Mouse (Mus musculus) hindbrain, embryonic 16.5 days (tissue): ENCODE measurements around the gene Racgap1. TPM values are rescaled to one million over a fixed set of nuclear protein-coding genes. Genes with fewer than 3 reads are reported as not detected.

ENCODE experiments used
- ATAC-seq: fragments of 200-750 bp; cut with Nextera tagmentation; 2 replicates; pipeline ENCODE4 v1.8.0; 2017; ENCODE audit warnings: moderate TSS enrichment, moderate library complexity
- H3K27ac ChIP-seq: fragments of 300-500 bp; sonication (generic); 2 replicates; pipeline ENCODE4 v1.5.1; 2014; ENCODE audit warnings: low read depth, mild to moderate bottlenecking, control low read depth, low read length, moderate library complexity
- H3K27me3 ChIP-seq: fragments of 300-500 bp; sonication (generic); replicated peaks from 2 replicates; pipeline ENCODE4 v1.6.1; 2014; ENCODE audit warnings: low read length; ENCODE audit not compliant: control insufficient read depth, insufficient read depth
- H3K36me3 ChIP-seq: fragments of 300-500 bp; sonication (generic); 2 replicates; pipeline ENCODE4 v1.6.1; 2014; ENCODE audit warnings: mild to moderate bottlenecking, low read length, moderate library complexity, mixed read lengths; ENCODE audit not compliant: control insufficient read depth, insufficient read depth
- H3K4me1 ChIP-seq: fragments of 300-500 bp; sonication (generic); 2 replicates; pipeline ENCODE4 v1.6.1; 2014; ENCODE audit warnings: low read depth, low read length; ENCODE audit not compliant: control insufficient read depth, insufficient read depth
- H3K4me2 ChIP-seq: fragments of 300-500 bp; sonication (generic); 2 replicates; pipeline ENCODE4 v1.6.1; 2014; ENCODE audit warnings: mild to moderate bottlenecking, low read length, control low read depth, moderate library complexity
- H3K4me3 ChIP-seq: fragments of 300-500 bp; sonication (generic); 2 replicates; pipeline ENCODE4 v1.5.1; 2014; ENCODE audit warnings: mild to moderate bottlenecking, low read length, control low read depth, moderate library complexity
- H3K9ac ChIP-seq: fragments of 300-500 bp; sonication (generic); 2 replicates; pipeline ENCODE4 v1.6.1; 2014; ENCODE audit warnings: low read depth, mild to moderate bottlenecking, control low read depth, low read length, moderate library complexity
- H3K9me3 ChIP-seq: fragments of 300-500 bp; sonication (generic); 2 replicates; pipeline ENCODE4 v1.6.1; 2014; ENCODE audit warnings: mild to moderate bottlenecking, low read length, moderate library complexity; ENCODE audit not compliant: control insufficient read depth
- WGBS: fragments of 180-500 bp; shearing (Covaris S2); extraction: QIAGEN DNeasy Blood & Tissue Kit; methylation state at CpG from one replicate; pipeline ENCODE4 v1.1.7; 2014; 5-methylcytosine and 5-hydroxymethylcytosine counted together
- polyA plus RNA-seq: library from polyadenylated mRNA; unstranded; fragments of >200 nt; fragmentation: Nextera tagmentation; extraction: Ambion mirVana; gene quantifications from 2 replicates; pipeline ENCODE4 v1.2.1, GENCODE M21; 2015

Gene Racgap1
- polyA plus RNA-seq, 1 experiment from 2014 or later = 56.7 TPM

DNA sequence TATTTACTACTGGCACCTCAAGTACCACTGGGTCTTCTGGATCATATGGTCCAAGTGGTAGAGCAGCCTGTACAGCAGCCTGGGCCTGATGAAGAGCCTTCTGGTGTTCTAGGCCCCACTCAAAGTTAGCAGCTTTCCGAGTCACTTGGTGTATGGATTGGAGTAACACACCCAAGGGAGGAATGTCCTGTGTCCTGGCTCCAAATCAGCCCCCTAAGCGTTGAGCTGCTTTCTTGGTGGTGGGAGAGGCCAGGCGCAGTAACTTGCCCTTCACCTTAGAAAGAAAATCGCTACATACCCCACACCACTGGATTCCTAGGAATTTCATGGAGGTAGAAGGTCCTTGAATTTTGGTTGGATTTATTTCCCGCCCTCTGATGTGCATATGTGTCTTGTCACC lies 32.7 kb upstream of the Racgap1 start:
- H3K36me3 ChIP-seq = no peaks in the 10 kb centered on the region; the same call in 1 of the 2 replicates
- H3K27me3 ChIP-seq = no peaks in the 10 kb centered on the region
- no peak for ATAC-seq
- H3K27ac ChIP-seq = no peak overlapping the region
- H3K4me3 ChIP-seq = no peak overlapping the region
- WGBS = 93% methylated on average over 5 of the region's 5 CpGs
- no peak overlapping the region for H3K9ac ChIP-seq
- no peaks in the 10 kb centered on the region for H3K9me3 ChIP-seq
- H3K4me2 ChIP-seq = no peak overlapping the region
- H3K4me1 ChIP-seq = no peaks in the 10 kb centered on the region

DNA sequence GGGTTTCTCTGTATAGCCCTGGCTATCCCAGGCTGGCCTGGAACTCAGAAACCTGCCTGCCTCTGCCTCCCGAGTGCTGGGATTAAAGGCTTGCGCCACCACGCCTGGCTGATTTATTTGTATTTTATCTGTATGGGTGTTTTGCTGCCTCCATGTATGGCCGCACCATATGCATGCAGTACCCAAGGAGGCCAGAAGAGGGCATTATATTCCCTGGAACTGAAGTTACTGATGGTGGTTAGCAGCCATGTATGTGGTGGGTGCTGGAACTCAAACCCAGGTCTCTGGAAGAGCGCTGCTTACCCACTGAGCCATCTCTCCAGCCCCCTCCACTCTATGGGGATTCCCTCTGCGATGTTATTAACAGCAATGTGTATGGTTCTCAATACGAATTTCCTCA lies 31.4 kb upstream of the Racgap1 start:
- Histone ChIP-seq H3K4me2 (no peak overlapping the region), H3K9ac (no peak overlapping the region), H3K9me3 (no peaks in the 10 kb centered on the region), H3K4me1 (peaks cover 5% of the 10 kb centered on the region; the same call in 1 of the 2 replicates), H3K27ac (no peak overlapping the region), H3K27me3 (no peaks in the 10 kb centered on the region), H3K4me3 (no peak overlapping the region), H3K36me3 (no peaks in the 10 kb centered on the region; the same call in 1 of the 2 replicates)
- 97% methylated on average over 7 of the region's 7 CpGs for WGBS
- no peak for ATAC-seq

DNA sequence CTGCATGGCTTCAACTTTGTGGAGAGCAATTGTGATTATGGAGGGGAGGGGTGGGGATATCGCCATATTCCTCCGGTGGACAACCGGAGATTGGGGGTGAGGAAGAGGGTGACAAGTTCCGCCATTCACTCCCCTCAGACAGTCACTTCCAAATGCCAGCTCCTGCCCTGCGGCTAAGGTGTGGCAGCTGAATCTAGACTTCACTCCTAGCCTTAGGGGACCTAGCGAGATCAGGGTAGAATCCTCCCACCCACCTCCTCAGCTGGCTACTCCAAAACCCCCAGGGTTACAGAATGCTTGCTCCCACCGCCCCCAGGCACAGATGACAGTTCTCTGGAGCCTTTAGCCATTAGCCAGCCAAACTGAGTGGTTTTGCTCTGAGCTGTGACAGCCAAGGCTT lies 27.6 kb upstream of the Racgap1 start:
- WGBS = 75% methylated on average over 7 of the region's 7 CpGs
- Histone ChIP-seq H3K4me3 (no peak overlapping the region), H3K9ac (no peak overlapping the region), H3K36me3 (no peaks in the 10 kb centered on the region; the same call in 1 of the 2 replicates), H3K27ac (no peak overlapping the region), H3K27me3 (no peaks in the 10 kb centered on the region), H3K4me1 (peaks cover 28% of the 10 kb centered on the region), H3K9me3 (no peaks in the 10 kb centered on the region), H3K4me2 (no peak overlapping the region)
- no peak for ATAC-seq

DNA sequence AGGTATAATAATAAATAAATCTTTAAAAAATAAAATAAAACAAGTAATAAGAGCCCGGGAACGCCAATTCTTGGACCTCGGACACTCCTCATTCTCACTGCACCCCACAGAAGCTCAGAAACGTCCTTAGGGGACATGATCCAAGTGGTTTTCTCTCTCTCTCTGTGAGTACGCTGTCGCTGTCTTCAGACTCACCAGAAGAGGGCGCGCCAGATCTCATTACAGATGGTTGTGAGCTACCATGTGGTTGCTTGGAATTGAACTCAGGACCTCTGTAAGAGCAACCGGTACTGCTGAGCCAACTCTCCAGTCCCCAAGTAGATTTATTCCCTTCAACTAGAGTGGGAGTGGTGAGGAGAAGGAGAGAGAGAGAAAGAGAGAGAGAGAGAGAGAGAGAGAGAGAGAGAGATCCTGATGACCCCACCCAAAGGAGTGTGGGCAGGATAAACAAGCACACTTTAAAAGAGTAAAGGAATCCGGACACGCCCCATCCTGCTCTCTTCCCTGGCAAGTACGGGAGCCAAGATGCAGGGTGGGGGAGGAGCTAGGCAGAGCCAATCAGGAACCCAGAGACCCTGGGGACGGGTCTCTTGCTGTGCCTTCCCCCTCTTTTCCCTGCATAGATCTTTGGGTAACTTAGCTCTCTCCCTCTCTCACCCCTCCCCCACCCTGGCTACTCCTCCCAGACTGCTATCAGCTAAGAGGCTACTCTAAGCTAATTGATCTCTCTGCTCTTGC lies 26.8 kb upstream of the Racgap1 start:
- H3K4me2 ChIP-seq = no peak overlapping the region; the same call in 1 of the 2 replicates
- 17% methylated on average over 13 of the region's 13 CpGs for WGBS
- H3K4me1 ChIP-seq = peaks cover 36% of the 10 kb centered on the region
- H3K9ac ChIP-seq = no peak overlapping the region
- no peaks in the 10 kb centered on the region for H3K9me3 ChIP-seq
- ATAC-seq = no peak
- no peak overlapping the region for H3K27ac ChIP-seq
- H3K27me3 ChIP-seq = no peaks in the 10 kb centered on the region
- H3K4me3 ChIP-seq = no peak overlapping the region
- no peaks in the 10 kb centered on the region; the same call in 1 of the 2 replicates for H3K36me3 ChIP-seq

DNA sequence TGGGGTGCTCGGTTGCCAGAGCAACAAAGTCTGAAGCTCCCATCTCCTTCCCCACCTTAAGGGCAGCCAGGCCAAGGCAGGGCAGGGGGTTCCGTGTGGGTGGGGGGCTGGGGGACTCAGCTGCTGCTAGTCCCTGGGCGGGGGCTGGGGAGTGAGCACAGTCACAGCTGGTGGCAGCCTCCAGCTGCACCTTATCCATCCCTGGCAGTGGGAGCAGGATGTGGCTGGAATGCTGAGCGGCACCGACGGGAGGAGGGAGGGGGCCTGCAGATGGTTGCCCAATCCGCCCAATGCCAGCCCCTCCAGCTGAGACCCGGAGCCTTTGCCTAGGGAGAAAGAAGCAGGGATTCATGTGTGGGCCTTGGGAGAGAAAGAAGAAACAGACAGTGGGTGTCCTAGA lies 25.6 kb upstream of the Racgap1 start:
- no peaks in the 10 kb centered on the region for H3K36me3 ChIP-seq
- H3K4me3 ChIP-seq = peak overlapping the region; percentile 4; the same call in 1 of the 2 replicates
- peaks cover 44% of the 10 kb centered on the region for H3K4me1 ChIP-seq
- H3K4me2 ChIP-seq = peak overlapping the region; percentile 43
- WGBS = 12% methylated on average over 8 of the region's 8 CpGs
- ATAC-seq = peak; percentile 71
- H3K27ac ChIP-seq = peak overlapping the region; percentile 62
- no peaks in the 10 kb centered on the region for H3K27me3 ChIP-seq
- H3K9ac ChIP-seq = peak overlapping the region; percentile 50
- no peaks in the 10 kb centered on the region for H3K9me3 ChIP-seq

DNA sequence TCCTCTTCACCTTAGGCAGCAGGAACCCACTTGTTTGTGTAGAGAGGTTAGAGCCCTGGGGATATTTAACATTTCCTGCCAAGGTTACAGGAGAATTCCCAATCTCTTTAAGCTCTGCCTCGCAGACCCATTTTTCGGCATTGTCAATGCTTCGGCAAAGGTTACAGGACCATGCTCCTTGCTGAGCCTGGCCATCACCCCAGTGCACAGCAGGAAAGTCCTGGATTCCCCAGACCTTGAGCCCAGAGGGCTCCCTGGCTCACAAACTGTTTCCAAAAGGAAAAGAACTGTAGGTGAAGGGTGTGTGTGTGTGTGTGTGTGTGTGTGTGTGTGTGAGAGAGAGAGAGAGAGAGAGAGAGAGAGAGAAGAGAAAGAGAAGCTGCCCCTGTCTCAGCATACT lies 23.4 kb upstream of the Racgap1 start:
- Histone ChIP-seq H3K9ac (0 out of 2 replicates have a peak overlapping the region, but pooled peaks have one; percentile 19), H3K4me1 (peaks cover 54% of the 10 kb centered on the region), H3K4me3 (peak overlapping the region; percentile 11; the same call in 1 of the 2 replicates), H3K27ac (no peak overlapping the region), H3K4me2 (peak overlapping the region; percentile 35), H3K36me3 (no peaks in the 10 kb centered on the region), H3K27me3 (no peaks in the 10 kb centered on the region), H3K9me3 (no peaks in the 10 kb centered on the region)
- WGBS = 70% methylated on average over 3 of the region's 3 CpGs
- no peak for ATAC-seq

DNA sequence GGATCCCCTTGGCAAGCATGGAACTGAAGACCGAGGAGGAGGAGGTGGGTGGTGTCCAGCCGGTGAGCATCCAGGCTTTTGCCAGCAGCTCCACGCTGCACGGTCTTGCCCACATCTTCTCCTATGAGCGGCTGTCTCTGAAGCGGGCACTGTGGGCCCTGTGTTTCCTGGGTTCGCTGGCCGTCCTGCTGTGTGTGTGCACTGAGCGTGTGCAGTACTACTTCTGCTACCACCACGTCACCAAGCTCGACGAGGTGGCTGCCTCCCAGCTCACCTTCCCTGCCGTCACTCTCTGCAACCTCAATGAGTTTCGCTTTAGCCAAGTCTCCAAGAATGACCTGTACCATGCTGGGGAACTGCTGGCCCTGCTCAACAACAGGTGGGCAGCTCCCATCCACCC lies 20.3 kb upstream of the Racgap1 start:
- Histone ChIP-seq H3K36me3 (no peaks in the 10 kb centered on the region), H3K9ac (peak overlapping the region; percentile 97), H3K27ac (no peak overlapping the region; the same call in 1 of the 2 replicates), H3K27me3 (no peaks in the 10 kb centered on the region), H3K4me3 (peak overlapping the region; percentile 77), H3K4me2 (peak overlapping the region; percentile 80), H3K9me3 (no peaks in the 10 kb centered on the region), H3K4me1 (peaks cover 54% of the 10 kb centered on the region)
- ATAC-seq = no peak
- WGBS = 69% methylated on average over 14 of the region's 14 CpGs

DNA sequence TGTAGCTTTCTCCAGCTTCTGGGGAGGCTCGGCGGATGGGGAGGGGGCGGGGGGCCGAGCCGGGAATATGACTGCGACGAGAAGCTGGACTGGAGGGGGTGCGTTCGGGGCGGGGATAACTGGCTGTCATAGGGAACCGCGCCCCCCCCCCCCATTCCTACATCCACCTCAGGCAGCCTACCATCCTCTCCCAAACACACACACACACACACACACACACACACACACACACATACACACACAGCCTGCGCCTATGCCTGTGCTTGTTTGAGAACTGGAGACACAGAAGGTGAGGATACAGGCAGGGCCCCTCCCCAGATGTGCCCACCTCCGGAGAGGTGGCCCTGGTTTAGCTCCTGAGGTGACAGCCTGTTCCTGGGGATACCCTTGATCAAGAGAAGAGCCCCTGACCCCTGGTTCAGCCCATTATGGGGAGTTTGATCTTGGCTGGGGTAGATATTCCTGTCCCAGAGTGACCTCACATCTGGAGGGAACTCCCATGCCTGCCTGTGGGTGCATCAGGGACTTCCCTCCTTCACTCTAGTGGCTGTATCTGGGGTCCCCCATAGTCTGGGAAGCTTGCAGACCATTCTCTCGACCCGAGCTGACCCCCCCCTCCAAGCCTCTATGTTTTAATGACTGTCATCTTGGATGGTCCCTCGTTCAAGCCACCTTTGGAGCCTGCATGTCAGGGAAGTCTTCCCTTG lies 19.7 kb upstream of the Racgap1 start:
- Histone ChIP-seq H3K27me3 (no peaks in the 10 kb centered on the region), H3K4me2 (peak overlapping the region; percentile 80), H3K36me3 (no peaks in the 10 kb centered on the region), H3K27ac (peak overlapping the region; percentile 93), H3K4me1 (peaks cover 54% of the 10 kb centered on the region), H3K9ac (peak overlapping the region; percentile 97), H3K4me3 (peak overlapping the region; percentile 77), H3K9me3 (no peaks in the 10 kb centered on the region)
- ATAC-seq = peak; percentile 14; the same call in 1 of the 2 replicates
- WGBS = 8% methylated on average over 14 of the region's 17 CpGs

DNA sequence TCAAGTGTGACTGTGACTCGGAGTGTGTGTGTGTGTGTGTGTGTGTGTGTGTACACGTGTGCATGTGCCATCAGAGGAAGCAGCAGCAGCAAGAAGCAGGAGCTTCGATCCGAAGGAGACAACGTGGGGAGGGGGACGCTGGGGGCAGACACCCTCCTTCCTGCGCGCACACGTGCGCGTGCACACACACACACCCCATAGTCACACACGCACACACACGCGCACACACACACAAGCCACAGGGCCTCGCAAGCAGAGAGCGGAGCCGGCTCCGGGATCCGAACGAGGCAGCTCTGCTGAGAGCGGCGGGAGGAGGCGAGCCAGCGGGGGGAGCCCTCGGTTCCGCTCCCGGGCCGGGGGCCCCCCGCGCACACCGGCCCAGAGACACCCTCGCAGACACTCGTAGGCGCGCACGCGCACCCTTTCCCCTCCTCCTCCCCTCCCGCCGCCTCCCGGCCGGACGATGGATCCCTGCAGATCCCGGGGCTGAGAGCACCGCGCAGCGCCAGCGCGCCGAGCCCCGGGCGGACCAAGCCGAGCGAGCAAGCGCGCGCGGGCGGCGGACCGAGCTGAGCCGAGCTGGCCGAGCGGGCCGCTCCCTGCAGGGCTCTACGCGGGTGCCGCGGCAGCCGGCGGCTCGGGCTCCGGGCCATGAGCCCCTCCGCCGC lies 18.8 kb upstream of the Racgap1 start, which contains the start of gene Asic1:
Gene Asic1, plus strand, starts transcription at position 215 of the 668 bp plus-strand sequence.
- Histone ChIP-seq H3K4me2 (peak within 1 kb of the TSS; percentile 80), H3K27me3 (no peaks in the 10 kb centered on the region), H3K27ac (peak within 1 kb of the TSS; percentile 93), H3K9ac (peak within 1 kb of the TSS; percentile 97), H3K36me3 (no peaks in the 10 kb centered on the region), H3K4me3 (peak within 1 kb of the TSS; percentile 77), H3K9me3 (no peaks in the 10 kb centered on the region), H3K4me1 (peaks cover 56% of the 10 kb centered on the region)
- 0% methylated on average over 48 of the region's 74 CpGs for WGBS
- ATAC-seq = peak; percentile 77
